Mouse (Mus musculus) embryonic facial prominence, embryonic 15.5 days (tissue): Measurements from ENCODE around the gene Tmie. TPM values are rescaled to one million over a fixed set of nuclear protein-coding genes. Genes with fewer than 3 reads are reported as not detected.

Experiments
- ATAC-seq: fragments of 200-750 bp; cut with Nextera tagmentation; 2 replicates; pipeline ENCODE4 v1.8.0; 2017; ENCODE audit warnings: low read depth, moderate TSS enrichment; ENCODE audit not compliant: insufficient number of reproducible peaks, low FRiP score, low TSS enrichment
- H3K27ac ChIP-seq: fragments of 300-500 bp; sonication (generic); replicated peaks from 2 replicates; pipeline ENCODE4 v1.5.1; 2015; ENCODE audit warnings: mild to moderate bottlenecking, inconsistent platforms
- H3K27me3 ChIP-seq: fragments of 300-500 bp; sonication (generic); 2 replicates; pipeline ENCODE4 v1.6.1; 2015; ENCODE audit warnings: inconsistent platforms
- H3K36me3 ChIP-seq: fragments of 300-500 bp; sonication (generic); 2 replicates; pipeline ENCODE4 v1.6.1; 2015; ENCODE audit warnings: mild to moderate bottlenecking, inconsistent platforms
- H3K4me1 ChIP-seq: fragments of 300-500 bp; sonication (generic); 2 replicates; pipeline ENCODE4 v1.6.1; 2015; ENCODE audit warnings: inconsistent platforms
- H3K4me2 ChIP-seq: fragments of 300-500 bp; sonication (generic); replicated peaks from 2 replicates; pipeline ENCODE4 v1.6.1; 2015; ENCODE audit warnings: mild to moderate bottlenecking, inconsistent platforms
- H3K4me3 ChIP-seq: fragments of 300-500 bp; sonication (generic); replicated peaks from 2 replicates; pipeline ENCODE4 v1.5.1; 2015; ENCODE audit warnings: mild to moderate bottlenecking, inconsistent platforms
- H3K9ac ChIP-seq: fragments of 300-500 bp; sonication (generic); 2 replicates; pipeline ENCODE4 v1.6.1; 2015; ENCODE audit warnings: inconsistent platforms
- H3K9me3 ChIP-seq: fragments of 300-500 bp; sonication (generic); replicated peaks from 2 replicates; pipeline ENCODE4 v1.6.1; 2016; ENCODE audit warnings: inconsistent platforms
- WGBS: fragments of 180-500 bp; shearing (Covaris S2); methylation state at CpG from one replicate; pipeline ENCODE4 v1.1.7; 2015; 5-methylcytosine and 5-hydroxymethylcytosine counted together
- polyA plus RNA-seq: library from polyadenylated mRNA; unstranded; fragments of >200 nt; fragmentation: Nextera tagmentation; extraction: Ambion mirVana; gene quantifications from 2 replicates; pipeline ENCODE4 v1.2.1, GENCODE M21; 2015

Tmie gene
- polyA plus RNA-seq, result 5.7 and 9.1 TPM in 2 replicates

GRCm38 (mm10) chr9:110879998-110880561 is at the start of gene Tmie:
Gene Tmie (minus strand): TSS chr9:110880113.
- peak within 1 kb of the TSS; percentile 35 for H3K9ac ChIP-seq
- 0 out of 2 replicates have a peak, but pooled peaks cover 5% of the 10 kb centered on the region for H3K27me3 ChIP-seq
- H3K9me3 ChIP-seq, result no peaks in the 10 kb centered on the region
- ATAC-seq, result peak; percentile 73
- peak within 1 kb of the TSS; percentile 73; the same call in 1 of the 2 replicates for H3K27ac ChIP-seq
- peaks cover 39% of the 10 kb centered on the region for H3K4me1 ChIP-seq
- peak within 1 kb of the TSS; percentile 61 for H3K4me3 ChIP-seq
- WGBS, result under 1% methylated on average over 48 of the region's 57 CpGs
- H3K36me3 ChIP-seq, result no peaks in the 10 kb centered on the region
- peak within 1 kb of the TSS; percentile 88 for H3K4me2 ChIP-seq

GRCm38 (mm10) chr9:110922759-110923158 is 42.8 kb upstream of the Tmie start:
- no peak overlapping the region for H3K4me3 ChIP-seq
- no peak for ATAC-seq
- 14% methylated on average over 7 of the region's 7 CpGs for WGBS

GRCm38 (mm10) chr9:110920665-110921419 is 40.9 kb upstream of the Tmie start:
- Histone ChIP-seq H3K36me3 (no peaks in the 10 kb centered on the region), H3K9ac (no peak overlapping the region), H3K9me3 (no peaks in the 10 kb centered on the region), H3K4me3 (no peak overlapping the region), H3K27ac (peak overlapping the region; percentile 79), H3K27me3 (no peaks in the 10 kb centered on the region), H3K4me2 (0 out of 2 replicates have a peak overlapping the region, but pooled peaks have one; percentile 8), H3K4me1 (peaks cover 27% of the 10 kb centered on the region)
- peak; percentile 71 for ATAC-seq
- 24% methylated on average over 15 of the region's 15 CpGs for WGBS

More at GRCm38 (mm10) chr9:110922759-110923158, 42.8 kb upstream of the Tmie start:
- no peaks in the 10 kb centered on the region for H3K36me3 ChIP-seq
- no peaks in the 10 kb centered on the region for H3K27me3 ChIP-seq
- H3K4me1 ChIP-seq, result peaks cover 18% of the 10 kb centered on the region; the same call in 1 of the 2 replicates
- no peak overlapping the region for H3K9ac ChIP-seq
- no peak overlapping the region for H3K4me2 ChIP-seq
- H3K9me3 ChIP-seq, result no peaks in the 10 kb centered on the region
- H3K27ac ChIP-seq, result no peak overlapping the region

GRCm38 (mm10) chr9:110916786-110917185 is 36.9 kb upstream of the Tmie start, which contains the start of gene Fam240a:
Gene Fam240a (minus strand): TSS chr9:110916861.
- H3K27me3 ChIP-seq, result no peaks in the 10 kb centered on the region
- no peaks in the 10 kb centered on the region for H3K9me3 ChIP-seq
- no peak within 1 kb of the TSS for H3K4me3 ChIP-seq
- H3K4me1 ChIP-seq, result peaks cover 27% of the 10 kb centered on the region
- no peaks in the 10 kb centered on the region for H3K36me3 ChIP-seq
- no peak within 1 kb of the TSS; the same call in 1 of the 2 replicates for H3K27ac ChIP-seq
- no peak within 1 kb of the TSS for H3K4me2 ChIP-seq
- H3K9ac ChIP-seq, result no peak within 1 kb of the TSS
- ATAC-seq, result no peak
- 79% methylated on average over 7 of the region's 7 CpGs for WGBS

GRCm38 (mm10) chr9:110915466-110915865 is 35.6 kb upstream of the Tmie start:
- no peaks in the 10 kb centered on the region for H3K36me3 ChIP-seq
- H3K27me3 ChIP-seq, result no peaks in the 10 kb centered on the region
- peaks cover 26% of the 10 kb centered on the region for H3K4me1 ChIP-seq
- no peak overlapping the region for H3K4me2 ChIP-seq
- no peak for ATAC-seq
- H3K9me3 ChIP-seq, result no peaks in the 10 kb centered on the region
- H3K9ac ChIP-seq, result no peak overlapping the region
- no peak overlapping the region for H3K4me3 ChIP-seq
- peak overlapping the region; percentile 22; the same call in 1 of the 2 replicates for H3K27ac ChIP-seq
- 56% methylated on average over 8 of the region's 8 CpGs for WGBS

GRCm38 (mm10) chr9:110914631-110915236 is 34.8 kb upstream of the Tmie start:
- Histone ChIP-seq H3K4me1 (peaks cover 26% of the 10 kb centered on the region), H3K9ac (no peak overlapping the region), H3K27me3 (no peaks in the 10 kb centered on the region), H3K9me3 (no peaks in the 10 kb centered on the region), H3K27ac (no peak overlapping the region), H3K4me2 (no peak overlapping the region), H3K4me3 (no peak overlapping the region), H3K36me3 (no peaks in the 10 kb centered on the region)
- ATAC-seq, result no peak
- WGBS, result 57% methylated on average over 21 of the region's 21 CpGs

- no peak overlapping the region for H3K27ac ChIP-seq
- no peaks in the 10 kb centered on the region for H3K36me3 ChIP-seq
- no peak for ATAC-seq
- no peak overlapping the region for H3K4me3 ChIP-seq
- H3K27me3 ChIP-seq, result no peaks in the 10 kb centered on the region
- H3K9ac ChIP-seq, result no peak overlapping the region
- no peaks in the 10 kb centered on the region for H3K9me3 ChIP-seq
- 61% methylated on average over 6 of the region's 6 CpGs for WGBS
- H3K4me2 ChIP-seq, result no peak overlapping the region
- 0 out of 2 replicates have a peak, but pooled peaks cover 4% of the 10 kb centered on the region for H3K4me1 ChIP-seq
Measured at GRCm38 (mm10) chr9:110909371-110909967, 29.6 kb upstream of the Tmie start.

GRCm38 (mm10) chr9:110908631-110909016 is 28.7 kb upstream of the Tmie start:
- 0 out of 2 replicates have a peak, but pooled peaks cover 4% of the 10 kb centered on the region for H3K4me1 ChIP-seq
- H3K36me3 ChIP-seq, result no peaks in the 10 kb centered on the region
- H3K9me3 ChIP-seq, result no peaks in the 10 kb centered on the region
- H3K9ac ChIP-seq, result no peak overlapping the region
- ATAC-seq, result no peak
- H3K27ac ChIP-seq, result no peak overlapping the region
- no peak overlapping the region for H3K4me3 ChIP-seq
- WGBS, result 90% methylated on average over 3 of the region's 3 CpGs
- no peak overlapping the region for H3K4me2 ChIP-seq
- no peaks in the 10 kb centered on the region for H3K27me3 ChIP-seq

GRCm38 (mm10) chr9:110907838-110908630 is 28.1 kb upstream of the Tmie start:
- 77% methylated on average over 4 of the region's 4 CpGs for whole genome bisulfite sequencing
- H3K4me2 ChIP-seq, result no peak overlapping the region
- 0 out of 2 replicates have a peak, but pooled peaks cover 4% of the 10 kb centered on the region for H3K4me1 ChIP-seq
- H3K27ac ChIP-seq, result no peak overlapping the region
- H3K36me3 ChIP-seq, result no peaks in the 10 kb centered on the region
- no peaks in the 10 kb centered on the region for H3K9me3 ChIP-seq
- H3K4me3 ChIP-seq, result no peak overlapping the region
- no peak overlapping the region for H3K9ac ChIP-seq
- no peaks in the 10 kb centered on the region for H3K27me3 ChIP-seq
- no peak for ATAC-seq

- H3K4me3 ChIP-seq, result no peak overlapping the region
- H3K9me3 ChIP-seq, result no peaks in the 10 kb centered on the region
- WGBS, result 88% methylated on average over 11 of the region's 11 CpGs
- H3K4me2 ChIP-seq, result no peak overlapping the region
- ATAC-seq, result no peak
- no peaks in the 10 kb centered on the region for H3K36me3 ChIP-seq
- no peak overlapping the region for H3K9ac ChIP-seq
- H3K27me3 ChIP-seq, result no peaks in the 10 kb centered on the region
- H3K27ac ChIP-seq, result no peak overlapping the region
- 0 out of 2 replicates have a peak, but pooled peaks cover 4% of the 10 kb centered on the region for H3K4me1 ChIP-seq
Measured at GRCm38 (mm10) chr9:110907201-110907837, 27.4 kb upstream of the Tmie start.
